Mouse (Mus musculus): ENCODE data around the gene Hoxc11. TPM values are rescaled to one million over a fixed set of nuclear protein-coding genes. Genes with fewer than 3 reads are reported as not detected.

Hoxc11 gene
- total RNA-seq, 2 experiments from 2014 or later: not detected

- no peak for ATAC-seq (ENCODE audit: poor library complexity, severe bottlenecking)
Measured at GRCm38 (mm10) chr15:103002156-103002555, 47.9 kb downstream of the Hoxc11 start.

GRCm38 (mm10) chr15:103002821-103003448 is 48.7 kb downstream of the Hoxc11 start:
- no peak for ATAC-seq (ENCODE audit: poor library complexity, severe bottlenecking)

GRCm38 (mm10) chr15:103005308-103005707 is 51.1 kb downstream of the Hoxc11 start:
- no peak for ATAC-seq (ENCODE audit: poor library complexity, severe bottlenecking)

DNA sequence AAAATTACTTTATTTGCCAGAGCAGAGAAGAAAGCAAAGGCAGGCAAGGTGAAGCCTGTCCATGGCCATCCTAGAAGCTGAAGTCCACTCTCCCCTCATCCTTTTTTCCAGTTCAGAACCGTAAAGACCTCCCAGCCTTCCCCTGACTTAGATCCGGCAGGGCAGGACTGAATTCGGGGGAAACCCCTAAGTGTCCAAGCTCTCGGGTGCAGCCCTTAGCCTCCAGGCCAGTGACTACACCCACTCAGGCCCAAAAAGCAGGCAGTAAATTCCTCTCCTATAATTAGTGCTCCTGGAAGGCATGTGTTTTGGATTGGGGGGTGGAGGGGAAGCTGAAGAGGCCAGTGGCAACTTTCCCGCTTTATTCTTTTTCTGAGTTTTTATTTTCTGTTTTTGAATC is 51.6 kb downstream of the Hoxc11 start:
- no peak for ATAC-seq (ENCODE audit: poor library complexity, severe bottlenecking)

DNA sequence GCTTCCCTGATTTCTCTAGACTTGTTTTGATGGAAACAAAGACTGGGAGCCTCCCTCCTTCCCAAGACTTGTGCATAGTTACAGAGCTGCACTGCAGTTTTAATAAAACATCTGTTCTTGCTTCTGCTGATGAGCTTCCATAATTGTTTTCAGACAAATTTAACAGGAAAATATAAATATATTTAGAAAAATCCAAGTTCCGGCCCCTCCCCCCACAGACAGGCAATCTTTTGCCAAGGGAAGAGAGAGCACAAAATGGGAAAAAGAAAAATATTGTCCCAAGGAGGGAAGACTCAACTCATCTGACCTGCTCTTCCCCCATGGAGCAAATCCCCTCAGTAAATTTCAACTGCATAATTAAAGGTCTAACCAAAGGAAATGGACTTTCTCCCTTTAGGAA is 52.1 kb downstream of the Hoxc11 start:
- no peak for ATAC-seq (ENCODE audit: poor library complexity, severe bottlenecking)

Other genes with a start within 250 kb of the Hoxc11 start
- 17.0 and 23.7 TPM in 2 replicates for gene Calcoco1, start 232.2 kb upstream of the Hoxc11 start, total RNA-seq (2015)
- 12.0 and 12.2 TPM in 2 replicates for gene Calcoco1, start 232.2 kb upstream of the Hoxc11 start, total RNA-seq (2017)
- gene Hoxc13, start 33.3 kb upstream of the Hoxc11 start, total RNA-seq (2015): not detected in 2 replicates
- gene Hoxc13, start 33.3 kb upstream of the Hoxc11 start, total RNA-seq (2017): not detected in 2 replicates
- not detected in 2 replicates for gene Hoxc12, start 17.7 kb upstream of the Hoxc11 start, total RNA-seq (2015)
- not detected in 2 replicates for gene Hoxc12, start 17.7 kb upstream of the Hoxc11 start, total RNA-seq (2017)
- gene Hoxc10, start 12.4 kb downstream of the Hoxc11 start, total RNA-seq (2015): not detected in 2 replicates
- gene Hoxc10, start 12.4 kb downstream of the Hoxc11 start, total RNA-seq (2017): not detected in 2 replicates
- not detected in 2 replicates for gene Hoxc5, start 13.0 kb downstream of the Hoxc11 start, total RNA-seq (2015)
- gene Hoxc5, start 13.0 kb downstream of the Hoxc11 start, total RNA-seq (2017): not detected in 2 replicates
- not detected in 2 replicates for gene Hoxc9, start 22.0 kb downstream of the Hoxc11 start, total RNA-seq (2015)
- not detected in 2 replicates for gene Hoxc9, start 22.0 kb downstream of the Hoxc11 start, total RNA-seq (2017)
- not detected in 2 replicates for gene Hoxc8, start 36.2 kb downstream of the Hoxc11 start, total RNA-seq (2015)
- not detected in 2 replicates for gene Hoxc8, start 36.2 kb downstream of the Hoxc11 start, total RNA-seq (2017)
- not detected in 2 replicates for gene Hoxc6, start 43.8 kb downstream of the Hoxc11 start, total RNA-seq (2015)
- gene Hoxc6, start 43.8 kb downstream of the Hoxc11 start, total RNA-seq (2017): not detected in 2 replicates
- not detected in 2 replicates for gene Hoxc4, start 64.5 kb downstream of the Hoxc11 start, total RNA-seq (2015)
- not detected in 2 replicates for gene Hoxc4, start 64.5 kb downstream of the Hoxc11 start, total RNA-seq (2017)
- gene Smug1, start 212.7 kb downstream of the Hoxc11 start, total RNA-seq (2015): 2.8 and 3.9 TPM in 2 replicates
- gene Smug1, start 212.7 kb downstream of the Hoxc11 start, total RNA-seq (2017): 3.3 and 3.8 TPM in 2 replicates